Mouse (Mus musculus) left cerebral cortex, postnatal 36 days (tissue): ENCODE results near the gene Cyp1a2. TPM values are rescaled to one million over a fixed set of nuclear protein-coding genes. Genes with fewer than 3 reads are reported as not detected.
A peak's percentile ranks its signal among the peaks of the same experiment; 100 is the strongest.
"Not testable (repeated sequence)": the region's sequence is repeated elsewhere in the genome, so short reads cannot be mapped to it uniquely, and the experiment has no call there.

ENCODE experiments used
- DNase-seq, 2 experiments: peaks; one replicate each; pipeline ENCODE4 v3.0.0; 2021 to 2022; ENCODE audit warnings: low spot score in 2 of 2, mixed read lengths in 1 of 2
- intact Hi-C: fragments of 180-260 bp; cut with DNase I; formaldehyde crosslinking; loops from one replicate; pipeline ENCODE4 v1.15.1; 2025
- total RNA-seq, 2 experiments: library from RNA; stranded (reverse); gene quantifications; 2 replicates each; pipeline ENCODE4 v1.2.3; 2021

Cyp1a2 gene
- total RNA-seq = not detected

DNA sequence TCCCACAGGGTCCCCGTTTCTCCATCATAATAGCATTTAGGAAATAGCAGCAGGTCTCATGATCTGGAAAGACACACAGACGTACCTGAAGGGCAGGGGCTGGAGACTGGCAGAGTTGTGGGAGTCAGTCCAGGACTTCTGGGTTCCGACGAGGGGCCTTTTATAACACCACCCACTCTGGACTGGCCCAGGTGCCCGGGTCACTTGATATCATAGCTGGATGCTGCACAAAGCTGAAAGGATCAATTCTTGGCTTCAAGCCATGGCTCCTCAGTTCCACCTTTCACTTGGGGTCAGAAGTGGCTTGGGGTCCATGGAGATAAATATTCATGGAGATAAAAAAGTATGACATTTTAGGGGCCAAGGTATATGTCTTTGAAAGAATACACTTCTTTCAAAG, at the start of gene Cyp1a2:
Cyp1a2 (minus strand) TSS at position 184 of the 400 bp plus-strand sequence.
- intact Hi-C loops = no loop called here
- DNase-seq = no peak

DNA sequence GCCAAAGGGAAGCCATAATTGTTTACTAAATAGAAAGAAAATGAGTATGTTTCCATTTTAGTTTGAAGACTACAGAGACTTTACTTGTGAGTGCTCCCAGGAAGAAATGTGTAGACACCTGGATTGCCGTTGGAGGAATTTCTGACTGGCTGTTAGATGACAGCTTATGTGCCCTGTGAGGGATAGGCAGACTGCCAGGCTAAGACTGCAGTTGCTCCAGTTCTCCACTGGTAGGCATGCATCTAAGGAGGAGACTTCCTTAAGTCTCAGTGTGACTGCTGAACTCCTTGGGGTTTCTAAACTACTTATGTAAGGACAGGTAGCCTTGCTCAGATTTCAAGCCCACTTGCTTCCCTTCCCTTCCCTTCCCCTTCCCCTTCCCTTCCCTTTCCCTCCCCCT, 44.8 kb upstream of the Cyp1a2 start:
- intact Hi-C loops = no loop called here

DNA sequence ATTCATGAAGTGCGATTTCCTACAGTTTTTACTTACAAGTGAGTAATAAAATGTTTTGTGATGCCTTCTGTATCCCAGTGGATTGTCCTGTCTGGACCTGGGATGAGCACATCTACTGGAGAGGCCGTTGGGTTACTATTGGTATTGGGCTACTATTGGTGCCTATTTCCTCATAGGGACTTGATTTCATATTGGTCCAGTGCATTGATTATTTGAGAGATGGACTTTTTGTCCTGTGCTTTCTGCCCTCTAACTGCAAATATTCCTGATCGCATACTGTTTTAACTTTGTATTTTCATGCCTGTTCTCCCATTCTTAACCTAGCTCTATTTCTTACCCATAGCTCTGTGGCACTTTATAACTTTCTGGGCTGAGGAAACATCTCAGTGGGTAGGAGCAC, 41.2 kb upstream of the Cyp1a2 start:
- DNase-seq = no peak
- intact Hi-C loops = no loop called here

More for the DNA sequence above, 44.8 kb upstream of the Cyp1a2 start:
- no peak for DNase-seq

DNA sequence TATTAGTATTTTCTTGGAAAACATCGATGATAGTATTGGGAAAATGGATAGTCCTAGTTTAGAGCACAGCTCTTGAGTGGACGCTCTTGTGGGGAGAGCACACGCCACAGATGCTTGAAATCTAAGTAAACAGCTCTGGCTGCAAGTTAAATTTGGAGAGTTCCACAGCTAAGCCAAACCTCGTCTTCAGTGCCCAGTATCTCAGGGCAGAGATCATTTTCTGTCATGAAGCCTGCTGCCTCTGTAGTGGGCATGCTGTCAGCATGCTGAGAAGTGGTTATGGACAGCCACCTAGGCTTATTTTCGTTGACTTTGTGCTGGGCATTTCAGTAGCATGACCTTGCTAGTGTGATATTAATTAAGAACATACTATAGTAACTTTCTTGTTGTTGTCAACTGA, 40.3 kb upstream of the Cyp1a2 start:
- intact Hi-C loops = no loop called here
- DNase-seq = no peak

DNA sequence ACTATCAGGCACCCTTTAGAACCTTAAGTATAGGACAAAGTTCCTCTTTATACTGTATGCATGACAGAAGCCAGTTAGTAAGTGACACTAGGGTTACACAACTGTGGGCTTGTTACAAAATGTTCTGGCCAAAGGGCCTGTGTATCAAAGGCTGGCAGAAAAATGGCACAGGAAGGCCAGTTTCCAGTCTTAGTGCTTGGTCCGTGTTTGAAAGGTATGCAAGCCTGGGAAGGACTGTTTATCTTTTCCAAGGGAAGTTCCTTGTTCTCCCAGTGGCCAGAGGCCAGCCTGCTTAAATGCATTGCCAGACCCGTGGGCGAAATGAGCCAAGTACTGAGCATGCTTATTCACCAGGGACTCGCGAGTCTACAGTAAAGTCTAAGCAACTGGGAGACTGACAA, 39.8 kb upstream of the Cyp1a2 start:
- intact Hi-C loops = no loop called here
- DNase-seq = peak; percentile 16 to 35

DNA sequence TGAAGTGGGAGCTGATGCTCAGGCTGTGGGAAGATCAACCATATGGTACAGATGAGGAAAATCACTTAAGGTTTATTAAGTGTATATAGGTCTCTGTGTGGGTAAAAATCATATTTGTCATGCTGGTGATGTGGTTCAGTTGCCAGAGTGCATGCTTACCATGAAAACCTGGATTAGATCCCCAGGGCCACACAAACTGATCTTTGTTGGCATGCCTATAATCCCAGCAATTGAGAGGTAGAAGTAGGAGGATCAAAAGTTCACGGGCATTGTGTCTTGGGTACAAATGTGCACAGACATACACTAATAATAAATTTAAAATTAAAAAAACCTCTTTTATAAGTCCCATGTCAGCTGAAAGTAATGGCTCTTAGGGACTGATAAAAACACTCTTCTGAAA, 38.9 kb upstream of the Cyp1a2 start:
- intact Hi-C loops = no loop called here
- DNase-seq = no peak

GRCm38 (mm10) chr9:57720736-57721135, 37.2 kb upstream of the Cyp1a2 start:
- no peak for DNase-seq
- intact Hi-C loops = no loop called here

GRCm38 (mm10) chr9:57718408-57718807, 34.9 kb upstream of the Cyp1a2 start:
- intact Hi-C loops = no loop called here
- no peak for DNase-seq

DNA sequence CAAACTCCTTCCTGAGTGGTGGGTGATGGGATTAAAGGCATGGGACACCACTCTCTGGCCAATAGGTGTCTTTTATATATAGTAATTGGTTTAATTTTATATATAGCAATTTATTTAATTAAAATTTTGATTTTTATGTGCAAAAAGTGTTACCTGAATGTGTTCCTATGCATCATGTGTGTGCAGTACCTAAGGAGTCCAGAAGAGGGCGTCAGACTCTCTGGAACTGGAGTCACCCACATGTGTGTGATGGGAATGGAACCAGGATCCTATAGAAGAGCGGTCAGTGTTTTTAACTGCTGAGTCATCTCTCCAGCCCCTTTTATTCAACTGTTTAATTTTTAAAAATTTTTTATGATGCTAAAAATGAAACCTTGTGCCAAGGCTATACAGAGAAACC, 28.7 kb upstream of the Cyp1a2 start:
- intact Hi-C loops = no loop called here
- no peak for DNase-seq

DNA sequence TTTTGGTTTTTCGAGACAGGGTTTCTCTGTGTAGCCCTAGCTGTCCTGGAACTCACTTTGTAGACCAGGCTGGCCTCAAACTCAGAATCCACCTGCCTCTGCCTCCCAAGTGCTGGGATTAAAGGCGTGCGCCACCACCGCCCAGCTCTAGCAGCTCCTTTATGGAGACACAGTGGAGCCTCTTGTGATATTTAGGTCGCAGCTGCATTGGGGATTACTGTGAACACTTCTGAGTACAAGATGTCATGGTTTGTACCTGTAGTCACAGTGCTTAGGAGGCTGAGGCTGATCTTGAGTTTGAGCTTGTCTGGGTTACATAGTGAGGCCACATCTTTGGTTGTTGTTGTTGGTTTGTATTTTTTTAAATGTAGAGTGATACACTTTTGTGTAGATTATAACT, 26.7 kb upstream of the Cyp1a2 start:
- intact Hi-C loops, DNase-seq: not testable (repeated sequence)

GRCm38 (mm10) chr9:57708720-57709274, 25.3 kb upstream of the Cyp1a2 start:
- intact Hi-C loops = no loop called here
- peak; percentile 52 to 56 for DNase-seq

DNA sequence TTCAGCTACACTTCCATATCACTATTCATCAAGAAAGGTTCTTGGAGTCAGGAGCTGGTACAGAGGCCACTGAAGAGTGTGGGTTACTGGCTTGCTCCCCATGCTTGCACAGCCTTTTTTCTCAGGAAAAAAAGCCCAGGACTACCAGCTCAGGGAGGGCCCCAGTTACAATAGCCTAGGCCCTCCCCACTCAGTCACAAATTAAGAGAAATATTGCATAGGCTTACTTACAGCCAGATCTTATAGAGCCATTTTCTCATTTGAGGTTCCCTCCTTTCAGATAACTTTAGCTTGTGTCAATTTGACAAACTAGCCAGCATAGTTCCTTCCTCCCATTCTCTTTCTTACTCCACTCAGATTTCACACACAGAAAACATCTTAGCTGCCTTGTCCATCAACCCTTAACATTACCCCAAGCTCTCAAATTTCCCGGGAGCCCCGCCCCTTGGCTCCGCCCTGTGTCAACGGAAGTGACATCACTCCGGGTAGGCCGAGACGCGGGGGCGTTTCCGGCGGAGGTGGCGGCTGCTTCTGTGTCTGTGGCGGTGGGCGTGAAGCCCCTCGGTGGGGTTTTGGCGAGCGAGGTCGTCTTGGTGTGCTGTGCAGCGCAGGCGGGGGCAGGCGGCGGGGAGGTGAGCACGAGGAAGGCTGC, 24.7 kb upstream of the Cyp1a2 start, which contains the start of gene Edc3:
Edc3 (plus strand) TSS at position 473 of the 652 bp plus-strand sequence.
- intact Hi-C loops = no loop called here
- DNase-seq = peak; percentile 80 to 83

DNA sequence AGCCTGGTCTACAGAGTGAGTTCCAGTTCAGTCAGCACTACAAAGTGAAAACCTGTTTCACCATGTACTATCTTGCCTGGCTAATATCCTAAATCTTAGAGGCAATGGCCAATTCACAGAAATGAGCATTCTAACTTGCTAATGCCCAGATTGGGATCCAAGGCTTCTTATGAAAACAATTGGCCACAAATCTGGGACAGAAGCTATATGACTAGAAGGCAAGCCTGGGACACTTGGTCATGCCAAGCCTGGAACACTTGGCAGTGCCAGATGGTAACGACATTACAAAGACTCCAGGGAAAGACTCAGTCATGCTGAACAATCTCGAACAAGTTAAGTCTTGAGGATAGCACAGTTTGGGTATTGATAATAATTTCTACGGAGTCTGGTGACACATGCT, 23.0 kb upstream of the Cyp1a2 start:
- intact Hi-C loops = no loop called here
- DNase-seq = no peak

DNA sequence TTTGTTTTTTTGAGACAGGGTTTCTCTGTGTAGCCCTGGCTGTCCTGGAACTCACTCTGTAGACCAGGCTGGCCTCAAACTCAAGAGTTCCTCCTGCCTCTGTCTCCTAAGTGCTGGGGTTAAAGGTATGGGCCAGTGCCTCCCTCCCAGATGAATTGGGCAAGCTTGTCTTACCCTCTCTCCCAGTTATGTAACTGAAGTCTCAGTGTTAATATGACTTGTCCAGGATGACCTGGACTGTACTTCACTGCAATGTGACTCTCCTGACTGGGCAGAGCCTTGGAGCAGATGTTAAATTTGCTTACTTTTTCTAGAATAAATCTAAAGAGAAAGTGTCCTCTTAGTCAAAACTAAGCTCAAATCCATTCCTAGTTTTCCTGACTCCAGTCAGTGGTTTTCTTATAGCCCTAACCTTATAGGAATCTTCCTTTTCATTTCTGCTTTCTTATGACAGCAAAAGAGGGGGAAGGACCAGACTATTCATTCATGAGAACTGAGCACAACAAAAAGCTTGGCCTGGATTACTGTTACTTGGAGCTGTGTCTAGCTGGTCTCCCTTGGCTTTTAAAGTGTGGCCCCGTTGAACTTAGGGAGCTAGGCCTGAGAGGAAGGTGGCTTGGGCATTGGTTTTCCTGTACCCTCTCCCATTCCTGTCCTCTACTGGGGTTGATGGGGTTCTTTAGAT, 15.1 kb upstream of the Cyp1a2 start:
- DNase-seq = no peak
- intact Hi-C loops = no loop called here

GRCm38 (mm10) chr9:57697380-57697779, 13.9 kb upstream of the Cyp1a2 start:
- intact Hi-C loops = no loop called here
- DNase-seq = no peak

GRCm38 (mm10) chr9:57696380-57697285, 13.1 kb upstream of the Cyp1a2 start:
- intact Hi-C loops = no loop called here
- DNase-seq = peak; percentile 63 to 76

DNA sequence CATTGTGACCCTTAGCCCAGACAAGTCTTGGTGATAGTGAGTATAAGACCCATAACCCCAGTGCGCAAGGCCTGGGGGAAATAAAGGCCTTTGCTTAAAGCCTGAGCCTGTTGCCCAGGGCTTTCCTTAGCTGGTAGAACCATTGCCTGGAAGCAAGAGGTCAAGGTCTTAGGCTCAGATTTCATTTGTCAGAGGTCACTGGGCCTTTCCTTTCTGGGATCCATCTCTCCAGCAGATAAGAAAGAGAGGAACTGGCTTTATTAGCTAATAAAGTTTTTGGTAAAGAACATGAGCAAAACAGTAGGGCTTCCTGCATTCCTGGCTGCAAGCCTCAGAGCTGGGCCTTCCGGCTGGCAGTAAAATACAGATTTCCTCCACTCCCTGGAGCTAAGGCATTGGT, 10.6 kb upstream of the Cyp1a2 start:
- no peak for DNase-seq
- intact Hi-C loops = no loop called here

GRCm38 (mm10) chr9:57688606-57689005, 5.1 kb upstream of the Cyp1a2 start:
- no peak for DNase-seq
- intact Hi-C loops = no loop called here

DNA sequence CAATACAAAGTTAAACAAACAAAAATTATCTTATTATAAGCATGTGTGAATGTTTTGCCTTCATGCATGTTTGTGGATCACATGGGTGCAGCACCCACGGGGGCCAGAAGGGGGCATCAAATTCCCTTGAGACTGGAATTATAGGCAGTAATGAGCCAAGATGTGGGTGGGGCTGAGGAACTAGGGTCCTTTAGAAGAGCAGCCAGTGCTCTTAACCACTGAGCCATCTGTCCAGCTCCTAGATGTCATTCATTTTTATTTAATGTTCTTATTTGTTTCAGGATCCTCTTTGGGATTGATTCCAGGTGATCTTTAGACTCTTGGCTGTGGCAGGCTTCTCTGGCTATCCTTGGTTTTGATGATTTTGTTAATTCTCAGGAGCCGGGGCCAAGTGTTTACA, 4.7 kb upstream of the Cyp1a2 start:
- intact Hi-C loops = no loop called here
- no peak for DNase-seq

DNA sequence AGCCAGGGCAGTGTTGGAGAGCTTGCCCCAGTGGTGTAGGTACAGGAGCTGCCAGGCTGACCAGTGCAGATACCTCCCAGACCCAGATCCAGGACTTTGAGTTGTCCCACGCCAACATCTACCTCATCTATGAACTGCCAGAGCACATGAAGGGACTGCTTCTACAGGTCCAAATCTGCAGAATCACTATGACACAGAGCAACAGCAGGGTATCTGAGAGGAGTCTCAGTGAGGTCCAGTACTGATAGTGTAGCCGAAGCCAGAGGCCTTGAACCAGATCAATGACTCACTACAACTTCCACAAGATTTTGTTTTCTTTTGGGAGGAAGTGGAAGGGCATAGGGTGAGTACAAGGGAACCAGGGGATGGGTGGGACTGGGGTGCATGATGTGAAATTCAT, 4.2 kb upstream of the Cyp1a2 start, which contains the start of gene Cyp1a1:
Cyp1a1 (plus strand) TSS at position 178 of the 400 bp plus-strand sequence.
- no peak for DNase-seq
- intact Hi-C loops = no loop called here
